Mouse (Mus musculus) G1E (cell line): ENCODE results near the gene Kcnq1.

Source experiments
- CTCF ChIP-seq: IDR thresholded peaks from 2 replicates; pipeline ENCODE4 v1.5.1; 2012; ENCODE audit warnings: low read depth, low read length, inconsistent platforms, mixed read lengths
- GATA1 ChIP-seq: IDR thresholded peaks from 2 replicates; pipeline ENCODE4 v1.6.1; 2012; ENCODE audit warnings: borderline replicate concordance, low read length, inconsistent platforms, mixed read lengths
- GATA2 ChIP-seq: IDR thresholded peaks from 2 replicates; pipeline ENCODE4 v1.6.1; 2012; ENCODE audit warnings: low read depth, low read length, inconsistent platforms, borderline replicate concordance
- POLR2AphosphoS5 ChIP-seq: IDR thresholded peaks from 2 replicates; pipeline ENCODE4 v1.6.1; 2012; ENCODE audit warnings: low read depth, low read length, inconsistent platforms; ENCODE audit not compliant: insufficient replicate concordance
- TAL1 ChIP-seq: conservative IDR thresholded peaks from 2 replicates; pipeline ENCODE4 v1.6.1; 2012; ENCODE audit warnings: low read depth, low read length, inconsistent platforms, mixed read lengths

DNA sequence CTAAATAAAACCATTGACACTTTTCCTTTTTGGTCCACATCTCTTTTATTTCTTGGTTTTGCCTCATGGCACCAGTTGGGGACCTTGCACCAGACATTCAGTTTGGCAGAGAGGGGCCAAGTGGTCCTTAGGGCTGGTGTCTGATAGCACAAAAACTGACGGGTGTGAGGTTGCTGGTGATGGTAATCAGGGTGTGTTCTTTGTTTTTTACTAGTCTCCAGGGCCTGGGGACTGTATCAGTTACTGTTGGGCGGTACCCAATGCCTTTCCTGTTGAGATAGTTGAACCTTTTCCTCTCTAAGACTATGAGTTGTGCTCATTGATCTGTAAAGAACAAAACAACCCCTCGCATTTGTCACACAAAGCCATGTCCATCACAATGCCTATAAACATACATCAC is 61.1 kb downstream of the Kcnq1 start:
- TF ChIP-seq CTCF (no peak), GATA1 (no peak), TAL1 (no peak), POLR2AphosphoS5 (no peak), GATA2 (no peak)
